In genomic region chr13:64180300-64180699, GRCm38 (mm10) we compare ENCODE assay signal across 13 mouse cellular contexts. TPM values are rescaled to one million over a fixed set of nuclear protein-coding genes. Genes with fewer than 3 reads are reported as not detected.
DNase-seq lines count a peak whose midpoint lies in the region; ATAC-seq and TF ChIP-seq lines count a peak whose summit lies in the region.
"Had no signal": no experiment of that assay in that cellular context is flagged by ENCODE, and none has a peak within 500 bp of the region (broad histone marks: within the 10 kb centered on the region; RNA-seq: fewer than 3 reads in every experiment).

No protein-coding gene starts in this region.

- H3K4me2 ChIP-seq in intestine, postnatal 0 days (replicated peaks; ENCODE audit: low read depth): no peak overlapping the region
- H3K4me2 ChIP-seq in intestine, embryonic 16.5 days (ENCODE audit: low read depth, low read length): no peak overlapping the region
- H3K4me2 ChIP-seq: embryonic facial prominence, embryonic 13.5 days; heart, embryonic 11.5 days; hindbrain, embryonic 12.5 days; kidney, embryonic 15.5 days; midbrain, embryonic 13.5 days; neural tube, embryonic 12.5 days had no signal

- peak; percentile 43 for TF ChIP-seq CTCF in intestine, postnatal 0 days (IDR thresholded peaks at IDR 0.05; ENCODE audit: low read depth)
- TF ChIP-seq CTCF in E14TG2a.4 (conservative IDR thresholded peaks at IDR 0.05; ENCODE audit: low read length): peak; percentile 50

- H3K9me3 ChIP-seq in intestine, postnatal 0 days (ENCODE audit: control insufficient read depth): no peaks in the 10 kb centered on the region
- H3K9me3 ChIP-seq in intestine, embryonic 16.5 days (ENCODE audit: control insufficient read depth, low read length): no peaks in the 10 kb centered on the region
- no peaks in the 10 kb centered on the region for H3K9me3 ChIP-seq in E14TG2a.4 (ENCODE audit: low read length)
- H3K9me3 ChIP-seq: embryonic facial prominence, embryonic 13.5 days; hindbrain, embryonic 12.5 days; kidney, embryonic 15.5 days; midbrain, embryonic 13.5 days; neural tube, embryonic 12.5 days had no signal

- no peak for ATAC-seq in intestine, postnatal 0 days
- no peak for ATAC-seq in intestine, embryonic 16.5 days
- ATAC-seq: midbrain, embryonic 13.5 days had no signal

- no peaks in the 10 kb centered on the region for H3K27me3 ChIP-seq in intestine, postnatal 0 days (replicated peaks; ENCODE audit: control insufficient read depth, insufficient read depth, low read length)
- H3K27me3 ChIP-seq in intestine, embryonic 16.5 days (replicated peaks; ENCODE audit: control insufficient read depth, insufficient read depth, low read length): no peaks in the 10 kb centered on the region
- H3K27me3 ChIP-seq in E14TG2a.4 (ENCODE audit: insufficient read depth, low read length): no peaks in the 10 kb centered on the region
- H3K27me3 ChIP-seq: embryonic facial prominence, embryonic 13.5 days; hindbrain, embryonic 12.5 days; kidney, embryonic 15.5 days; midbrain, embryonic 13.5 days; neural tube, embryonic 12.5 days had no signal

- 92% methylated on average over 4 of the region's 4 CpGs for WGBS in intestine, postnatal 0 days
- WGBS in intestine, embryonic 16.5 days: 93% methylated on average over 4 of the region's 4 CpGs

- H3K27ac ChIP-seq in intestine, postnatal 0 days (ENCODE audit: low read depth, low read length): no peak overlapping the region
- no peak overlapping the region for H3K27ac ChIP-seq in intestine, embryonic 16.5 days (ENCODE audit: low read length)
- H3K27ac ChIP-seq: embryonic facial prominence, embryonic 13.5 days; hindbrain, embryonic 12.5 days; kidney, embryonic 15.5 days; midbrain, embryonic 13.5 days; neural tube, embryonic 12.5 days had no signal

- H3K4me3 ChIP-seq in intestine, postnatal 0 days (ENCODE audit: low read depth, low read length): no peak overlapping the region
- H3K4me3 ChIP-seq in intestine, embryonic 16.5 days (ENCODE audit: low read length): no peak overlapping the region
- H3K4me3 ChIP-seq in E14TG2a.4 (replicated peaks; ENCODE audit: low read length): no peak overlapping the region
- H3K4me3 ChIP-seq: embryonic facial prominence, embryonic 13.5 days; hindbrain, embryonic 12.5 days; kidney, embryonic 15.5 days; midbrain, embryonic 13.5 days; neural tube, embryonic 12.5 days had no signal

- peak; percentile 56 for DNase-seq in 416B (ENCODE audit: low read depth)
- peak; percentile 49 for DNase-seq in induced T-regulatory cell, adult 2 months (ENCODE audit: low read depth)
- DNase-seq in T-cell, adult 2 months (ENCODE audit: low spot score): no peak
- no peak for DNase-seq in layer of hippocampus, adult 9-11 months

- no peaks in the 10 kb centered on the region for H3K4me1 ChIP-seq in intestine, postnatal 0 days (replicated peaks; ENCODE audit: control insufficient read depth, insufficient read depth, low read length)
- no peaks in the 10 kb centered on the region for H3K4me1 ChIP-seq in intestine, embryonic 16.5 days (ENCODE audit: control insufficient read depth, insufficient read depth, low read length)
- H3K4me1 ChIP-seq in E14TG2a.4 (replicated peaks; ENCODE audit: low read depth, low read length): peaks cover 13% of the 10 kb centered on the region
- H3K4me1 ChIP-seq: embryonic facial prominence, embryonic 13.5 days; hindbrain, embryonic 12.5 days; kidney, embryonic 15.5 days; neural tube, embryonic 12.5 days had no signal

- no peak overlapping the region for H3K9ac ChIP-seq in intestine, postnatal 0 days (ENCODE audit: low read depth, low read length)
- H3K9ac ChIP-seq in intestine, embryonic 16.5 days (ENCODE audit: low read depth, low read length): no peak overlapping the region
- H3K9ac ChIP-seq: embryonic facial prominence, embryonic 13.5 days; hindbrain, embryonic 12.5 days; kidney, embryonic 15.5 days; midbrain, embryonic 13.5 days; neural tube, embryonic 12.5 days had no signal

- peaks cover 14% of the 10 kb centered on the region; the same call in 1 of the 2 replicates for H3K36me3 ChIP-seq in intestine, postnatal 0 days (ENCODE audit: control insufficient read depth, insufficient read depth)
- no peaks in the 10 kb centered on the region; the same call in 1 of the 2 replicates for H3K36me3 ChIP-seq in intestine, embryonic 16.5 days (ENCODE audit: control insufficient read depth, insufficient read depth, low read length)
- H3K36me3 ChIP-seq in E14TG2a.4 (ENCODE audit: insufficient read depth, low read length): peaks cover 9% of the 10 kb centered on the region

RNA-seq across cellular contexts. Expression of gene Habp4, which starts 18.7 kb away (rescaled TPM):
- polyA plus RNA-seq in intestine, postnatal 0 days (2015; fragmentation: Nextera tagmentation; extraction: Ambion mirVana): 11.8 and 12.7 TPM in 2 replicates
- 11.9 TPM in 2 replicates for polyA plus RNA-seq in intestine, embryonic 16.5 days (2015; fragmentation: Nextera tagmentation; extraction: Ambion mirVana)

RNA-seq across cellular contexts. Expression of gene Zfp367, which starts 27.3 kb away (rescaled TPM):
- polyA plus RNA-seq in intestine, postnatal 0 days (2015; fragmentation: Nextera tagmentation; extraction: Ambion mirVana): 8.9 and 9.5 TPM in 2 replicates
- polyA plus RNA-seq in intestine, embryonic 16.5 days (2015; fragmentation: Nextera tagmentation; extraction: Ambion mirVana): 12.8 and 13.4 TPM in 2 replicates

RNA-seq across cellular contexts. Expression of gene Slc35d2, which starts 51.1 kb away (rescaled TPM):
- 11.9 and 12.6 TPM in 2 replicates for polyA plus RNA-seq in intestine, postnatal 0 days (2015; fragmentation: Nextera tagmentation; extraction: Ambion mirVana)
- polyA plus RNA-seq in intestine, embryonic 16.5 days (2015; fragmentation: Nextera tagmentation; extraction: Ambion mirVana): 5.5 and 6.8 TPM in 2 replicates

Comparison
In these comparisons a context has a peak if more than half of its experiments do, and no peak if none do; other contexts are left out.
1. DNase-seq: peak in 416B (single experiment) and induced T-regulatory cell, adult 2 months (single experiment); none in T-cell, adult 2 months (single experiment) and layer of hippocampus, adult 9-11 months (single experiment).